Mouse (Mus musculus) heart, postnatal 0 days (tissue): ENCODE results near the gene Slc28a1. TPM values are rescaled to one million over a fixed set of nuclear protein-coding genes. Genes with fewer than 3 reads are reported as not detected.

Experiments used
- ATAC-seq: fragments of 200-750 bp; cut with Nextera tagmentation; 2 replicates; pipeline ENCODE4 v1.8.0; 2017; ENCODE audit warnings: low read depth, moderate number of reproducible peaks, moderate library complexity; ENCODE audit not compliant: insufficient read depth
- DNase-seq: peaks from one replicate; pipeline ENCODE4 v3.0.0-alpha.2; 2016; ENCODE audit warnings: low spot score
- H3K27ac ChIP-seq: fragments of 300-500 bp; sonication (generic); 2 replicates; pipeline ENCODE4 v1.5.1; 2014; ENCODE audit warnings: low read depth, mild to moderate bottlenecking
- H3K27me3 ChIP-seq: fragments of 300-500 bp; sonication (generic); 2 replicates; pipeline ENCODE4 v1.6.1; 2014; ENCODE audit warnings: low read length, mixed read lengths; ENCODE audit not compliant: control insufficient read depth, insufficient read depth
- H3K36me3 ChIP-seq: fragments of 300-500 bp; sonication (generic); replicated peaks from 2 replicates; pipeline ENCODE4 v1.6.1; 2014; ENCODE audit warnings: low read length, mixed read lengths; ENCODE audit not compliant: control insufficient read depth, insufficient read depth
- H3K4me1 ChIP-seq: fragments of 300-500 bp; sonication (generic); 2 replicates; pipeline ENCODE4 v1.6.1; 2014; ENCODE audit warnings: antibody characterized with exemption; ENCODE audit not compliant: control insufficient read depth, insufficient read depth
- H3K4me2 ChIP-seq: fragments of 300-500 bp; sonication (generic); 2 replicates; pipeline ENCODE4 v1.6.1; 2014; ENCODE audit warnings: low read depth, mild to moderate bottlenecking, low read length, moderate library complexity
- H3K4me3 ChIP-seq: fragments of 300-500 bp; sonication (generic); 2 replicates; pipeline ENCODE4 v1.5.1; 2014; ENCODE audit warnings: low read depth, low read length
- H3K9ac ChIP-seq: fragments of 300-500 bp; sonication (generic); replicated peaks from 2 replicates; pipeline ENCODE4 v1.6.1; 2014; ENCODE audit warnings: low read depth, low read length, mixed read lengths
- H3K9me3 ChIP-seq: fragments of 300-500 bp; sonication (generic); replicated peaks from 2 replicates; pipeline ENCODE4 v1.6.1; 2016; ENCODE audit warnings: low read length; ENCODE audit not compliant: control insufficient read depth
- CTCF ChIP-seq: IDR thresholded peaks from 2 replicates; pipeline ENCODE4 v1.5.1; 2016; ENCODE audit warnings: antibody characterized with exemption, control low read depth, low read depth
- EP300 ChIP-seq: IDR thresholded peaks from 2 replicates; pipeline ENCODE4 v1.6.1; 2016; ENCODE audit warnings: antibody characterized with exemption, low read depth
- WGBS: fragments of 180-500 bp; shearing (Covaris S2); extraction: QIAGEN DNeasy Blood & Tissue Kit; methylation state at CpG from one replicate; pipeline ENCODE4 v1.1.7; 2014; 5-methylcytosine and 5-hydroxymethylcytosine counted together
- polyA plus RNA-seq: library from polyadenylated mRNA; unstranded; fragments of >200 nt; fragmentation: Nextera tagmentation; extraction: Ambion mirVana; gene quantifications from 2 replicates; pipeline ENCODE4 v1.2.1, GENCODE M21; 2015
- total RNA-seq: library from RNA; depleted of rRNA; stranded (reverse); fragments of >200 nt; gene quantifications from 2 replicates; pipeline ENCODE4 v1.2.3, GENCODE M21; 2014; ENCODE audit warnings: low replicate concordance

Slc28a1 gene
- total and polyA plus RNA-seq, 2 experiments from 2014 or later, result 0.05 TPM; not detected in 1

GRCm38 (mm10) chr7:81111729-81112128 lies 2.9 kb upstream of the Slc28a1 start:
- no peak for TF ChIP-seq EP300
- TF ChIP-seq CTCF, result no peak
- no peaks in the 10 kb centered on the region for H3K27me3 ChIP-seq
- peaks cover 12% of the 10 kb centered on the region for H3K4me1 ChIP-seq
- DNase-seq (no peak), ATAC-seq (no peak)
- H3K9me3 ChIP-seq, result no peaks in the 10 kb centered on the region
- H3K27ac ChIP-seq, result no peak overlapping the region
- 89% methylated on average over 2 of the region's 2 CpGs for WGBS
- H3K4me3 ChIP-seq, result no peak overlapping the region
- H3K4me2 ChIP-seq, result no peak overlapping the region
- H3K9ac ChIP-seq, result no peak overlapping the region
- no peaks in the 10 kb centered on the region for H3K36me3 ChIP-seq

- Histone ChIP-seq H3K9me3 (no peaks in the 10 kb centered on the region), H3K4me2 (no peak overlapping the region), H3K36me3 (no peaks in the 10 kb centered on the region), H3K9ac (no peak overlapping the region), H3K27me3 (no peaks in the 10 kb centered on the region), H3K27ac (no peak overlapping the region), H3K4me1 (peaks cover 12% of the 10 kb centered on the region), H3K4me3 (no peak overlapping the region)
- 41% methylated on average over 6 of the region's 6 CpGs for WGBS
- no peak for DNase-seq
- TF ChIP-seq CTCF (peak; percentile 16; the same call in 1 of the 2 replicates), EP300 (no peak)
- ATAC-seq, result no peak
Observed at GRCm38 (mm10) chr7:81112686-81113360, 1.8 kb upstream of the Slc28a1 start.

GRCm38 (mm10) chr7:81121099-81121498 lies 6.5 kb downstream of the Slc28a1 start:
- Histone ChIP-seq H3K27me3 (no peaks in the 10 kb centered on the region), H3K4me3 (no peak overlapping the region), H3K4me1 (no peaks in the 10 kb centered on the region), H3K36me3 (no peaks in the 10 kb centered on the region), H3K27ac (no peak overlapping the region), H3K9me3 (no peaks in the 10 kb centered on the region), H3K4me2 (no peak overlapping the region), H3K9ac (no peak overlapping the region)
- 80% methylated on average over 3 of the region's 3 CpGs for WGBS
- DNase-seq, result no peak
- no peak for ATAC-seq
- no peak for TF ChIP-seq EP300
- TF ChIP-seq CTCF, result no peak

GRCm38 (mm10) chr7:81122808-81123207 lies 8.2 kb downstream of the Slc28a1 start:
- H3K27ac ChIP-seq, result no peak overlapping the region
- H3K27me3 ChIP-seq, result no peaks in the 10 kb centered on the region
- no peak overlapping the region for H3K4me3 ChIP-seq
- no peak overlapping the region for H3K9ac ChIP-seq
- DNase-seq, result no peak
- no peak overlapping the region for H3K4me2 ChIP-seq
- H3K9me3 ChIP-seq, result no peaks in the 10 kb centered on the region
- WGBS, result 44% methylated on average over 2 of the region's 2 CpGs
- no peak for TF ChIP-seq CTCF
- TF ChIP-seq EP300, result no peak
- no peaks in the 10 kb centered on the region for H3K4me1 ChIP-seq
- no peak for ATAC-seq
- no peaks in the 10 kb centered on the region for H3K36me3 ChIP-seq

GRCm38 (mm10) chr7:81123553-81123952 lies 9.0 kb downstream of the Slc28a1 start:
- Histone ChIP-seq H3K27me3 (no peaks in the 10 kb centered on the region), H3K36me3 (no peaks in the 10 kb centered on the region), H3K4me1 (no peaks in the 10 kb centered on the region), H3K9me3 (no peaks in the 10 kb centered on the region), H3K4me2 (no peak overlapping the region), H3K4me3 (no peak overlapping the region), H3K27ac (no peak overlapping the region), H3K9ac (no peak overlapping the region)
- no peak for TF ChIP-seq CTCF
- TF ChIP-seq EP300, result no peak
- DNase-seq (no peak), ATAC-seq (no peak)
- WGBS, result 79% methylated on average over 5 of the region's 5 CpGs

GRCm38 (mm10) chr7:81124773-81125172 lies 10.2 kb downstream of the Slc28a1 start:
- no peaks in the 10 kb centered on the region for H3K36me3 ChIP-seq
- 66% methylated on average over 8 of the region's 8 CpGs for WGBS
- H3K9ac ChIP-seq, result no peak overlapping the region
- no peak overlapping the region for H3K4me3 ChIP-seq
- TF ChIP-seq CTCF (no peak), EP300 (no peak)
- no peak for DNase-seq
- H3K27ac ChIP-seq, result no peak overlapping the region
- no peaks in the 10 kb centered on the region for H3K27me3 ChIP-seq
- no peak overlapping the region for H3K4me2 ChIP-seq
- H3K9me3 ChIP-seq, result no peaks in the 10 kb centered on the region
- no peak for ATAC-seq
- H3K4me1 ChIP-seq, result no peaks in the 10 kb centered on the region
